Mouse (Mus musculus) testis, adult 2 months (tissue): ENCODE data around the gene Kcnk13. TPM values are rescaled to one million over a fixed set of nuclear protein-coding genes. Genes with fewer than 3 reads are reported as not detected.

Source experiments
- H3K27ac ChIP-seq: fragments of 200-500 bp; 2 replicates; pipeline ENCODE4 v1.5.1; 2012; ENCODE audit warnings: low read depth, low read length; ENCODE audit not compliant: control insufficient read depth, insufficient read depth
- H3K27me3 ChIP-seq: fragments of 200-500 bp; 2 replicates; pipeline ENCODE4 v1.6.1; 2012; ENCODE audit warnings: mild to moderate bottlenecking, low read length, moderate library complexity; ENCODE audit not compliant: control insufficient read depth, insufficient read depth
- H3K36me3 ChIP-seq: fragments of 200-500 bp; 2 replicates; pipeline ENCODE4 v1.6.1; 2012; ENCODE audit warnings: mild to moderate bottlenecking, low read length; ENCODE audit not compliant: control insufficient read depth, insufficient read depth
- H3K4me1 ChIP-seq: fragments of 200-500 bp; 2 replicates; pipeline ENCODE4 v1.6.1; 2012; ENCODE audit warnings: low read length; ENCODE audit not compliant: control insufficient read depth, insufficient read depth
- H3K4me3 ChIP-seq: fragments of 200-500 bp; 2 replicates; pipeline ENCODE4 v1.5.1; 2012; ENCODE audit warnings: low read depth, mild to moderate bottlenecking, low read length, moderate library complexity, mixed read lengths; ENCODE audit not compliant: control insufficient read depth
- CTCF ChIP-seq: fragments of 200-500 bp; IDR thresholded peaks from 2 replicates; pipeline ENCODE4 v1.5.1; 2012; ENCODE audit warnings: low read depth, mild to moderate bottlenecking, inconsistent platforms, low read length, moderate library complexity; ENCODE audit not compliant: control insufficient read depth, insufficient read depth, insufficient replicate concordance
- POLR2A ChIP-seq: fragments of 200-500 bp; IDR thresholded peaks from 2 replicates; pipeline ENCODE4 v1.6.1; 2012; ENCODE audit warnings: low read depth, mild to moderate bottlenecking, inconsistent platforms, low read length, moderate library complexity; ENCODE audit not compliant: control insufficient read depth
- polyA plus RNA-seq: library from polyadenylated mRNA; depleted of rRNA; stranded (reverse); fragments of >200 nt; gene quantifications from 2 replicates; pipeline ENCODE4 v1.2.3, GENCODE M21; 2012

Kcnk13 gene
- polyA plus RNA-seq, 1 experiment = 1.7 TPM

DNA sequence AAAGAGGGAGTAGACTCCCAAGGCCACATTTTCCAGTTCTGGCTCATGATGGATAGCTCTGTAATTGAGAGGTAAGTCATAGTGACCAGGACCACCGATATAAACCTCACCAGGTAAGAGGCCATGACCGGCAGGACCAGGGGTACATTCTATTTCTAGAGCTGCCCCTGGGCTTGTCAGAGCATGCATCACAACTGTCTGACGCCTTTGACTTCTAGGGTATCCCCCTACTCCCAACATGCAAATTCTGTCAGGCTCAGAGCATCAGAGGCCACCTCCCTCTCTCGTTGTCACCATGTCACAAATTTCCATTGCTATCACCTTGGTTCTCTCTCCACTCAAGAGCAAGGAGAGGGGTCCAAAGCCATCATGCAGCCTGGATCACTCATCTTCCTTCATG lies 126.5 kb downstream of the Kcnk13 start:
- H3K36me3 ChIP-seq = no peaks in the 10 kb centered on the region
- no peaks in the 10 kb centered on the region for H3K4me1 ChIP-seq
- TF ChIP-seq POLR2A (no peak), CTCF (no peak)
- no peaks in the 10 kb centered on the region for H3K27me3 ChIP-seq
- no peak overlapping the region for H3K4me3 ChIP-seq
- H3K27ac ChIP-seq = no peak overlapping the region

DNA sequence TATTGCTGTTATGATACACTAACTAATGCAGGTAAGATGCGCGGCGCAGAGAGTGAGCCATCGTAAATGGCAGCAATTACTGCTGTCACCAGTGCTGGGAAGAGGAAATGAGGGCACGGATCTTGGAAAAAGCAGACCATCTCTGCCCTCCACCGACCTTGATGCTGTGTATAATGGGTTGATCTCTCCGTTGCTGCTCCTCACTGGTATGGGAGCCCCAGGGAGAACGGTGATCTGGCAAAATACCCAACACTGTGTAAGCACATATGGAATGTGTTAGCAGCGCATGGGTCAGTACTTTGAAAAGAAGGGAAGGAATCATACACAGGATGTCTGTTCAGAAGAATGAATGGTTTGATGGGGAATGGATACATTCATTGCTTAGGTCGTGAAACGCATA lies 128.7 kb downstream of the Kcnk13 start:
- H3K27me3 ChIP-seq = no peaks in the 10 kb centered on the region
- H3K4me3 ChIP-seq = no peak overlapping the region
- TF ChIP-seq CTCF (no peak), POLR2A (no peak)
- H3K27ac ChIP-seq = no peak overlapping the region
- no peaks in the 10 kb centered on the region for H3K36me3 ChIP-seq
- H3K4me1 ChIP-seq = no peaks in the 10 kb centered on the region

DNA sequence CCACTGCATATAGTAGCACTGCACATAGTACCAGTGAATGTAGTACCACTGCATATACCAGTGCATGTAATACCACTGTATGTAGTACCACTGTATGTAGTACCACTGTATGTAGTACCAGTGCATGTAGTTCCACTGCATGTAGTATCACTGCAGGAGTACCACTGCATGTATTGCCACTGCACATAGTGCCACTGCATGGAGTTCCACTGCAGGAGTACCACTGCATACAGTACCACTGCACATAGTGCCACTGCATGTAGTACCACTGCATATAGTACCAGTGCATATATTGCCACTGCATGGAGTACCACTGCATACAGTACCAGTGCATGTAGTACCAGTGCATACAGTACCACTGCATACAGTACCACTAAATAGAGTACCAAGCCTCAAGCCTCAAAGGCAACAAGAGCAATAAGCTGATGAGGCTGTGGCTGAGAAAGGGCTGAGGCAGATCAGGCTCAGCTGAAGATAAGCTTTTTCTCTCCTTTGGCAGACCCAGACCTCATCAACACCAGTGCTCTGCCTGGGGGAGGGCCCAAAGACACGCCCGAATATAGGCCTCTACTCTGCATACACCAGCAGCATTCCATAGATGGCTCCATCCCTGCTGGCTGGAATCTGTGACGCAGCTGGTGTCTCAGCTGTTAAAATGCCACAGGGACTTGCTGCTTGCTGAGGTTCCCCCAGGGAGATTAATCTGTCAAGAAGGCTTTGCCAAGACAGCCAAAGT lies 135.8 kb downstream of the Kcnk13 start:
- Histone ChIP-seq H3K27ac (no peak overlapping the region), H3K27me3 (no peaks in the 10 kb centered on the region), H3K36me3 (no peaks in the 10 kb centered on the region)

DNA sequence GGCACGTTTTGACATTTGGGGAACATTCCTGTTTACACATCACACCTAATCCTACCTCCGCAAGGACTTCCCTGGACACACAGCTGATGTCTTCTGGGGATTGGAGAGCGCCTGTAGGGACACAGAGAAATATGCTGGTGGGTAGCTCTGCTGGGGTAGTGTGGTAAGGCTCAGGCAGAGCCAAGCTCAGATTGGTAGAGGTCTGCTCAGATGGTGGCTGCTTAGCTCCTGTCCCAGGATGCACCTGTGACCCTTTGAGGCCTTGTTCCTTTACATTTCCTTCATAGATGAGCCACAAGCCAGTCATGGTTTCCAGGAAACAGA lies 136.4 kb downstream of the Kcnk13 start:
- TF ChIP-seq CTCF = no peak
- no peak for TF ChIP-seq POLR2A

More for the DNA sequence above, 135.8 kb downstream of the Kcnk13 start:
- TF ChIP-seq CTCF (no peak), POLR2A (no peak)
- no peak overlapping the region for H3K4me3 ChIP-seq
- H3K4me1 ChIP-seq = no peaks in the 10 kb centered on the region

DNA sequence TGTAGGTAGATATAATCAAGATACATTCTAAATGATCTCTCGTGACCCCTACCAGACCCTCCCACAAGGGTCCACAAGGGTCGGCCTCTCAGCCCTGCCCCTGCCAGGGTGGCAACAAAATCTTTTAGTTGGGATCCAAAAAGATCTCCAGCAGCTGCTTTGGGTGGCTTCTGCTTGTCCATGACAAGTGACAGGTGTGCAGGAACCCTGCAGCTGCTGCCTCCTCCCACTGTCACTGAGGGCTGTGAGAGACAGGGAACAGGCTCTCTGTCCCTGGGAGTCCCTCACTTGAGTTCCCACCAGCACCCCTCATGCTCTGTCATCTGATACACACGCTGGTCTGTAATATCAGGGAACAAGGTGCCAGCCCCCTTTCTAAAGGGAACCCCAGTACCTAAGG lies 137.4 kb downstream of the Kcnk13 start:
- no peak for TF ChIP-seq POLR2A
- TF ChIP-seq CTCF = no peak
- no peaks in the 10 kb centered on the region for H3K36me3 ChIP-seq
- no peaks in the 10 kb centered on the region for H3K27me3 ChIP-seq
- no peak overlapping the region for H3K27ac ChIP-seq
- no peak overlapping the region for H3K4me3 ChIP-seq
- no peaks in the 10 kb centered on the region for H3K4me1 ChIP-seq

More for the DNA sequence above, 136.4 kb downstream of the Kcnk13 start:
- Histone ChIP-seq H3K4me3 (no peak overlapping the region), H3K27me3 (no peaks in the 10 kb centered on the region), H3K36me3 (no peaks in the 10 kb centered on the region), H3K27ac (no peak overlapping the region), H3K4me1 (no peaks in the 10 kb centered on the region)

DNA sequence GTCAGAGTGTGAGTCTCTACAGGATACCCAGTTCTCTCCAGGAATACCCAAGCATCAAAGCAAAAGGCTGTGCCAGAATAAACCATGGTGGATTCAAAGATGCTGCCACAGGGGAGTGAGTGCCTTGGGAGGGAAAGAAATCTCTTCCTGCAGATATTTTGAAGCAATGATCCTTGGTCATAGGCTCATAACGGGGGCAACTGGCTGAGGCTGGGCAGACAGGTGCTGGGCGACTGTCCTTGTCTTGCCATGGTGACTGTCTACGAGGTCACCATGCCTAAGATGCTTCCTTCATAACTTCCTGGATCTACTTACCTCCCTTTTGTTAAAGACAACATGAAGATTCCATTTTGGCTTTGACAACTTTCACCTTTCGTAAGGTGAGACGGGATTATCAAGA lies 140.2 kb downstream of the Kcnk13 start:
- Histone ChIP-seq H3K36me3 (no peaks in the 10 kb centered on the region), H3K4me1 (no peaks in the 10 kb centered on the region; the same call in 1 of the 2 replicates), H3K27ac (no peak overlapping the region), H3K27me3 (no peaks in the 10 kb centered on the region), H3K4me3 (no peak overlapping the region)
- no peak for TF ChIP-seq POLR2A
- TF ChIP-seq CTCF = no peak

DNA sequence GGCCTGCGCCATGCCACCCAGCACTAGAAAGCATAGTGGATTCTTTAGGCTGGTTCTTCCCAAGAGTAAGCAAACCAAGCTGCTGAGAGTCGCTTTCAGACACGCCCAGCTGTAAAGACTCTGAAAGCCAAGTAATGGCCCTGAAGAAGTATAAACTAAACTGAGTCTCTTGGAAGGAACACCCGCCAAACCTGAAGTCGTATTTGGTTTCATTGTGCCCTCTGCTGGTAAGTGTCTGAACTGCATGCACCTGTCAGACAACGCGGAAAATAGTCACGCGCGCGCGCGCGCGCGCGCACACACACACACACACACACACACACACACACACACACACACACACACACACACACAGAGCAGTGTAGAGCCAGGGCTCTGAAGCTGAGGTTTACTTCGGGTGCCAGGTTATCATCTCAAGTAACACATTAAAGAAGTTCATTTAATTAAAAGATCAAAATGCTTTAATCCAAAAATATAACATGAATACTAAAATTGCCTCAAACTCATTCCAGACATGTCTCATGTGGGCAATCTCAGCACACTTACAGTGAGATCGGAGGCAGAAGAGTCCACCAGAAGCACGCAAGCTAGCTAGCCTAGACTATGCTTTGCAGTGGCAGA lies 142.1 kb downstream of the Kcnk13 start:
- H3K36me3 ChIP-seq = no peaks in the 10 kb centered on the region
- TF ChIP-seq POLR2A (no peak), CTCF (peak; percentile 61; the same call in 1 of the 2 replicates)
- no peaks in the 10 kb centered on the region for H3K27me3 ChIP-seq
- no peak overlapping the region for H3K27ac ChIP-seq
- H3K4me1 ChIP-seq = peaks cover 2% of the 10 kb centered on the region
- H3K4me3 ChIP-seq = no peak overlapping the region
